Mouse (Mus musculus) gastrocnemius, adult 8-10 months (tissue): Measurements from ENCODE around the gene Rap1a. TPM values are rescaled to one million over a fixed set of nuclear protein-coding genes. Genes with fewer than 3 reads are reported as not detected.

ENCODE experiments used
- DNase-seq, 2 experiments: peaks; one replicate each; pipeline ENCODE4 v3.0.0; 2022; ENCODE audit warnings: low spot score in 2 of 2
- total RNA-seq, 4 experiments: library from RNA; stranded (reverse); gene quantifications; 2 replicates each; pipeline ENCODE4 v1.2.4; 2022

Rap1a gene
- total RNA-seq, 4 experiments from 2014 or later = 86.6 to 93.8 (median 92.1) TPM

GRCm38 (mm10) chr3:105763132-105763851 lies 37.8 kb downstream of the Rap1a start:
- no peak for DNase-seq

- DNase-seq = no peak
Measured at GRCm38 (mm10) chr3:105760063-105760462, 41.1 kb downstream of the Rap1a start.

DNA sequence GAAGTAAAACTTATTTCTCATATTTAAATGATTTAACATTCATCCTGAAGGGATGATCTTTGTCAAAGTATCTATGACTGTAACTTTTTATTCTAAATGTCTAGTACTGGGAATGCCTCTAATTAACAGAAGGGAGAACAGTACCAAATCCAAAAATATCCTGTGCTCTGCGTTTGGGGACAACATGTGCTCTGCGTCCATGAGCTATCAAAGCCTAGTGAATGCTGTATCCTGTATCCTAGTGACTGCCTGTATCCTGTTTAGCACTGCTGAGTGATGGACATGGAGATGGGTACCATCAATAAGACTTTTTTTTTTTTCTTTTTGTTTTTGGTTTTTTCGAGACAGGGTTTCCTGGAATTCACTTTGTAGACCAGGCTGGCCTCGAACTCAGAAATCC lies 42.5 kb downstream of the Rap1a start:
- no peak for DNase-seq

DNA sequence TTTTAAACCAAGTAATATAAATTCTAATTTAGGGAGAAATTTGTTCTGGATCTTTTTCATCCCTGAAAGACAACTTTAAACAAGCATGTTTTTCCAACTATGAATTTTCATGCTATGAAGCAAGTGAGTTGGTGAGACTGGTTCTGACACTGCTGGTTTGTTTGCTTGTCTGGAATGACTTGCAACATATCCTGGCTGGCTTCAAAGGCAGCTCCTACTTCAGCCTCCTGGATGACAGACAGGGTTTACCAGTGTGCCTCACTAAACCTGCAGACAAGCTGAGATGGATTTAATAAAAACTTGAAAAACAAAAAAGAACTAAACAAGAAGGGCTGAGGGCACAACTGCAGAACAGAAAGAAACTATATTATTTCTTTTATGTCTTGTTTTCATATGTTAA lies 43.0 kb downstream of the Rap1a start:
- DNase-seq = no peak

- no peak for DNase-seq
Measured at GRCm38 (mm10) chr3:105757323-105758083, 43.6 kb downstream of the Rap1a start.

GRCm38 (mm10) chr3:105756505-105756904 lies 44.6 kb downstream of the Rap1a start:
- no peak for DNase-seq

GRCm38 (mm10) chr3:105755123-105755522 lies 46.0 kb downstream of the Rap1a start:
- DNase-seq = no peak

GRCm38 (mm10) chr3:105754184-105754583 lies 47.0 kb downstream of the Rap1a start:
- no peak for DNase-seq

DNA sequence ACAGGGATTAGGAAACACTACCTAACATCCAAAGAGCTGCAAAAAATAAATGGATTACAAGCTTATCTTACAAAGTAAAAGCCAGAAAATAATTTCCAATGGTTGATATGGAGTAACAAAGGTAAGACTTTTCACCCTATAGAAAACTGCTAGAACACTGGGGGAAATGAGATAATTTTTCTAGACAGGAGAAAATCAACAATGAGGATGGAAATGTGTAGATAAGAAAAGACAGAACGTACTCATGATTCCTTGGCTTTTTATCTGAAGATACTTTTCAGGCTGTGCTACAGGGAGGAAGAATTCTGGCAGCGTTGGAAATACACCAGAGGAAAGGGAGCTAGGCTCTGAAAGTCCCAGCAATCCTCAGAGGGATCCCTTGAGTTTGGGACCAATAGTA lies 50.3 kb downstream of the Rap1a start:
- DNase-seq = no peak

DNA sequence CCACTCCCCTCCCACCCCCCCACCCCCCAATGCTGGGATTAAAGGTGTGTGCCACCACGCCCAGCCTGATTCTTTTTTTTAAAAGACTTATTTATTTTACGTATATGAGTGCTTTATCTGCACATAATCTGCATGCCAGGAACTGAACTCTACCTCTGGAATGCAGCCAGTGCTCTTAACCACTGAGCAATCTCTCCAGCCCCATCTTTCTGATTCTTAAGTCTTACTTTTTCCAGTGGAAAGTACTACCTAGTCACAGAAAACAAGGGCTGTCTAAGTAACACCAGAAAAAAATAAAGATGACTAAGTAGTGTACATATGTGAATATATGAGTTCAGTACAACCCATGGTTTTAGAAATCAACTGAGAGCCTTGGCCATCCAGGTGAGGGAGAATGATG lies 54.6 kb downstream of the Rap1a start:
- no peak for DNase-seq

- DNase-seq = no peak
Measured at GRCm38 (mm10) chr3:105737666-105738065, 63.5 kb downstream of the Rap1a start.

DNA sequence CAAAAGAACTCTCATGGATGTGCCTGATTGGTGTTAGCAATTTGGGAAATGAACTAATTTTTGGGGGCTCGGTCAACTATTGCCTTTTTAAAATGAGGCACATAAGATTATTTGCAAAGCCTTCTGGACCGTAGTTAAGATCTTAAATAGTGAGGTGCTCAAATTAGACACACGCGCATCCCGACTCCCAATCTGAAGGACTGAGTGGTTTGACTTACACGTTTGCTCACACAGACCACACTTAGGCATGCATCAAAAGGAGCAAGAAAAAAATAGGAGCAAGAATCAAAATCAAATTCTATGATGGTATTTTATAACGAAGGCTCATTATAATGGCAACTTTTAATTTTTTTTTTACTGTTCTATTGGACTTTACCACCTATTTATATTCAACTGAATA lies 64.1 kb downstream of the Rap1a start:
- DNase-seq = no peak

DNA sequence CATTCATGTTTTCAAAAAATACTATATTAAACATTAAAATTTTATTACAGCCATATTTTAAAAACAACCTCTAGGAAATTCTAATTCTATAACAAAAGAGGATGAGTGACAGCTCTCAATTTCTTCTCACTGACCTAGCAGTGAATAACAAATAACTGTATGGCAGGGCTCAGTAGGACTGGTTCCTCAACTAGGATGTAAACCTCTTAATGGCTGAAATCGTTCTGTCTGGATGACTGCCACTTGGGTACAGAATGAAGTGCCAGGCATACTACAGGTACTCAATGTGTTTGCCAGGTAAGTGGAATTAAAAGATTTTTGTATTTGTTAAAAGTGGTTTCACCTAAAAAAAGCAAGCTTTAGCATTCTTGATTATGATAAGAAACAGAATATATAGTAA lies 65.0 kb downstream of the Rap1a start:
- DNase-seq = no peak

GRCm38 (mm10) chr3:105735285-105735684 lies 65.9 kb downstream of the Rap1a start:
- DNase-seq = no peak

DNA sequence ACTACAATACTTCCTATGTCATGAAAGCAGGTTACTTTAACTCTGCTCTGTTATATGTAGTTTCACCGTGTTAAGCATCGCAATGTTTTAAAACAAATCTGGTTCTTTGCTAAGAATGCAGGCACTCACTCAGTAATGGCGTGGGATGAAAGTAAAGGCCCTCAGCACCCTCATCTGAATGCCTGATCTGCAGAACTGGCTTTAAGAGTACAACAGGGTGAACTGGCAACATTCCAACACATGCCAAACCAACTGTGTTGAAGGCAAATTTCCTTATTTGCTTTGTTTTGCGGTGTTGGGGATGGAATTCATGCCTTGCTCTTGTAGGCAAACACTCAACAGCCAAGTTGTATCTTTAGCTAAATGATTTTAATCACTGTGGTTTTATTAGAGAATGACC lies 67.6 kb downstream of the Rap1a start:
- no peak for DNase-seq

DNA sequence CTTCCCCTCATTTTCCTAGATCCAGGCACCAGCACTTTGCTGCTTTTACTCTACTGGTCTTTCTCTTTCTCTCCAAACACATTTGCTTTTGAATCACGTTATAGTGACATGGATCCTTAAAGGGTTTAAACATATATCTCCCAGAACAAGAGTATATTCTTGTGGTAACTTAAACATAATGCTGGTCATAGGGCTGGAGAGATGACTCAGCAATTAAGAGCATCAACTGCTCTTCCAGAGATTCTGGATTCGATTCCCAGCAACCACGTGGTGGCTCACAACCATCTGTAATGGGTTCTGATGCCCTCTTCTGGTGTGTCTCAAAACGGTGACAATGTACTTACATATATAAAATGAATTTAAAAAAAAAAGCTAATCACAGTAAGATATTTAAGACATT lies 68.8 kb downstream of the Rap1a start:
- no peak for DNase-seq

DNA sequence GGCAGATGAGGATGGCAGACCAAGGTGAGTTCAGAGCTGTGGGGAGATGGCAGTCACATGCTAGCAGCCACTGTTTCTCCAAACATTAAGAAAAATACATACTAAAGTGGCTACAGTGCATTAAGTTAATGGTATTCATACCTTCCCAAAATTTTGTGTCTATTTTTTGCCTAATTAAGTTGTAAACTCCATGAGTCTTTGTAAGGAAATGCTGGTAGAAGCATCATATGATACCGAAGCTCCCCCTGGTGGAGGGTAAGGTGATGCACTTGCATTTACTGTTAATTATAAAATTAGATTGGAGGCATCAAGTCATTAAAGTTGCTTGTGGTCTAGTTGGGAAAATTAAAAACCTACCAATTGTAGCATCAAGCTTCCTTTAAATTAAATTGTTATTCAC lies 75.1 kb downstream of the Rap1a start:
- no peak for DNase-seq

- no peak for DNase-seq
Measured at GRCm38 (mm10) chr3:105722510-105722909, 78.6 kb downstream of the Rap1a start.

- no peak for DNase-seq
Measured at GRCm38 (mm10) chr3:105721681-105722201, 79.4 kb downstream of the Rap1a start.

- no peak for DNase-seq
Measured at GRCm38 (mm10) chr3:105720514-105720913, 80.6 kb downstream of the Rap1a start.

- no peak for DNase-seq
Measured at GRCm38 (mm10) chr3:105719979-105720378, 81.2 kb downstream of the Rap1a start.

GRCm38 (mm10) chr3:105718746-105719145 lies 82.4 kb downstream of the Rap1a start:
- DNase-seq = no peak
